Mouse (Mus musculus) embryonic fibroblast, embryonic 13.5 days (primary cell): ENCODE results near the gene Ssx2ip.

Experiments used
- CTCF ChIP-seq: IDR thresholded peaks from 2 replicates; pipeline ENCODE4 v1.5.1; 2011; ENCODE audit warnings: mild to moderate bottlenecking, control low read depth, low read length, moderate library complexity, borderline replicate concordance; ENCODE audit not compliant: insufficient read depth
- POLR2A ChIP-seq: IDR thresholded peaks from 2 replicates; pipeline ENCODE4 v1.6.1; 2011; ENCODE audit warnings: low read depth, mild to moderate bottlenecking, control low read depth, low read length, moderate library complexity

- TF ChIP-seq CTCF (no peak), POLR2A (no peak)
Observed at GRCm38 (mm10) chr3:146412008-146412407, 7.6 kb downstream of the Ssx2ip start.
